Mouse (Mus musculus): Measurements from ENCODE around the gene L3hypdh.
"Not testable (repeated sequence)": the region's sequence is repeated elsewhere in the genome, so short reads cannot be mapped to it uniquely, and the experiment has no call there.

L3hypdh gene

GRCm38 (mm10) chr12:72053303-72053702 lies 31.9 kb downstream of the L3hypdh start:
- peak; percentile 56 for DNase-seq

- DNase-seq: no peak
Observed at GRCm38 (mm10) chr12:72052571-72052970, 32.7 kb downstream of the L3hypdh start.

- DNase-seq: no peak
Observed at GRCm38 (mm10) chr12:72050821-72051220, 34.4 kb downstream of the L3hypdh start.

GRCm38 (mm10) chr12:72050156-72050555 lies 35.1 kb downstream of the L3hypdh start:
- not testable (repeated sequence) for DNase-seq

DNA sequence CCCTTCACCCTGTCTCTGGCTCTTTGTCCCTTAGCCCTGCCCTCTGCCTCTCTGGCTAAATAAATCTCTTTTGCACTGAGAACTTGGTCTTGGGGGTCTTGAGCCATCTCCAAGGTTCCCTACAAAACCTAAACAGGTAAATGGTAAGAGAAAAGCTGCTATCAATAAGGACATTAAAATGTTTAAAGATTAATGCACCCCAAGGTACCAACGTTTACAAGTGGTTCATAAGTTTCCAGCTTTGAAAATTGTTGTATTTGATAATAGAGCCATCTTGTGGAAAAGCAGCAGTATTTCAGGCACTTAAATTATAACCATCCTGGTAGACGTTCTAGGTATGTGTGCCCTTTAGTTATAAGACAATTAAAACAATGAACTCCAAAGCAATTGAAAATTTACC lies 37.7 kb downstream of the L3hypdh start:
- DNase-seq: no peak

- DNase-seq: no peak
Observed at GRCm38 (mm10) chr12:72041238-72041637, 44.0 kb downstream of the L3hypdh start.

GRCm38 (mm10) chr12:72039501-72039900 lies 45.7 kb downstream of the L3hypdh start:
- no peak for DNase-seq

- no peak for DNase-seq
Observed at GRCm38 (mm10) chr12:72038866-72039265, 46.4 kb downstream of the L3hypdh start.

GRCm38 (mm10) chr12:72037049-72037448 lies 48.2 kb downstream of the L3hypdh start:
- no peak for DNase-seq

DNA sequence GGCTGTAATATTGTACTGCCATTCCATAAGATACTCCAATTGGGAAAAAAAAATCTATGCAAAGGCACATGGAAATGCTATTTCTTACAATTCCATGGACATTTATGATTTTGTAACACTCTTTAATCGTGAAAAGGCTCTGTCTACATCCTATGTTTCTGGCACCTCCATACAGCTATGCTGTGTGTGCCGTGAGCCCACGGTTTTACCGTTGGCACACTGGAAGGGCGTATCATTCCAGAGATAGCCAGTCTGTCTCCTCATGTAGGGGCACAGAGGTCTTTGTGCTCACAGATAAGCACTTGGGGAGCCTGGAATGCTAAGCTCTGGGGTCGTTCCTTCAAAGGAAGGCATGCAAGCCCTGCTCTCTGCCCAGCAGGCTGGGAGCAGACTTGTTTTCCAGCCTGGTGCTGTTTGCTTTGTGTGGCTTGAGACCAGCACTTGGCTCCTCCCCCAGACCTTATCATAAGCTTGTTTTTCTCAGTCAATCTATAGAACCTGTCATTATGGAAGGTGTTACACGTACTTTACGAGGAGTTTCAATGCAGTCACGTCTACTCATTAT lies 49.1 kb downstream of the L3hypdh start:
- no peak for DNase-seq

DNA sequence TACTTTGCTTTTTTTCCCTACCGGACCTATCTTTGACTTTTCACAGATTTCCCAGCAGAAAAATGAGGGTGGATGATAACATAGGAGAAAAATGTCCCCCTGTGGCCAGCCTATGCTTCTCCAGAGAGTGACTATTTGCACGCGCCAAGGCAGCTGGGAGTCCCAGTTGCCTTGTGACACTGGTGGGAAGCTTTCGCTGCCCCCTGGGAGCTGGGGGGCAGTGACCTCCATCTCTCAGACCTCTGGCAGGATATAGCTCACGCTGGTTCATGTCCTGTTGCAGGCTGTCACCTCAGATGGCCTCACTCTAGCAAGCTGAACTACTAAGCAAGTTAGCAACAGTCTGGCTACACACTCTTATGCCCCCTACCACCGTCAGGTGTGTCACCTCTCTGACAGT lies 53.4 kb downstream of the L3hypdh start:
- DNase-seq: no peak

DNA sequence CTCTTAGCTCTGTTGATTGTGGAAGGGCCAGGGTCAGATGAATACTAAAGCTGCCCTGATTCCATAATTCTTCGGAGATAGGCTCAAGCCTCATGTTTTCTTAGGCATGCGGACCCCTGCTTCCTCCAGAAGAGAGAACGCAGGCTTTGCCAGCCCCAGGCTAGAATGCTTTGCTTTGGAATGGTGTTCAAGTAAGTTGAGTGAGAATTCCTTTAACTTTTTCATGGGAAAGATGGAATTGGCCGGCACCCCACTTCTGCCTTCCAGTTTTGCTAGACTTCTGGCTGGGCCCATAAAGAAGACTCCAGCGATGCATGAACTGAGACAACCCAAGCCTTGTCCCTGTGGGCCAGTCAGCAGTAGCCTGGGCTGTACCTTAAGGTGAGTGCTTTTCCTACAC lies 54.1 kb downstream of the L3hypdh start:
- no peak for DNase-seq

DNA sequence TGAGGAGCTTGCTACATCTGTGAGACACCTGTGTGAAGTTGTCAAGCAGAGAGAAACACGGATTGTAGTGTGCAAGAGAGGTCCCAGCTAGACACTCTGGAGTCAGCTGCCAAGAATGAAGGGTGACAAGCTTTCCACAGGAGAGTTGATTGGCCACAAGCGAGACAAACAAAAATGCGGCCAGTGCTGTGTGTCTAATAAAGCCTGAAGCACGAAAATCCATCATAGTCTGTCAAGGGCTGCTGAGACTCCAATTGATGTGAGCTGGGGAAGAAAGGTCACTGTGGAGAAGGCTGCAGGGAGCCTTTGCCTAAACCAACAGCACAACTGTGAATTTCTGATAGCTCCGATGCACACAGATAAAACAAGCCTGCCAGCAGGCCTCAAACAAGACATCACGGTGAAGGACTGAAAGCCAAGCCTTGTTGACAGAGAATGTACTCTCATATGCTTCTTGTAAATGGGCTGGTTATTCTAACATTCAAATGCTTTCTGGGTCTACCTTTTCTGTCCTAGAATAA lies 59.9 kb downstream of the L3hypdh start:
- no peak for DNase-seq

GRCm38 (mm10) chr12:72023572-72023971 lies 61.7 kb downstream of the L3hypdh start:
- DNase-seq: no peak

Measured in cerebellum, adult 9-10 months (tissue).